Mouse (Mus musculus) neural tube, embryonic 13.5 days (tissue): ENCODE results near the gene Scgb1b15. TPM values are rescaled to one million over a fixed set of nuclear protein-coding genes. Genes with fewer than 3 reads are reported as not detected.
"Not testable (repeated sequence)": the region's sequence is repeated elsewhere in the genome, so short reads cannot be mapped to it uniquely, and the experiment has no call there.

ENCODE experiments used
- ATAC-seq: fragments of 200-750 bp; cut with Nextera tagmentation; 2 replicates; pipeline ENCODE4 v1.8.0; 2017; ENCODE audit warnings: low read depth, mild to moderate bottlenecking, moderate TSS enrichment, moderate library complexity
- H3K27ac ChIP-seq: fragments of 300-500 bp; sonication (generic); replicated peaks from 2 replicates; pipeline ENCODE4 v1.5.1; 2015; ENCODE audit warnings: moderate library complexity, mild to moderate bottlenecking, inconsistent platforms
- H3K27me3 ChIP-seq: fragments of 300-500 bp; sonication (generic); 2 replicates; pipeline ENCODE4 v1.6.1; 2015; ENCODE audit warnings: mild to moderate bottlenecking, inconsistent platforms
- H3K36me3 ChIP-seq: fragments of 300-500 bp; sonication (generic); 2 replicates; pipeline ENCODE4 v1.6.1; 2015; ENCODE audit warnings: mild to moderate bottlenecking, inconsistent platforms
- H3K4me1 ChIP-seq: fragments of 300-500 bp; sonication (generic); replicated peaks from 2 replicates; pipeline ENCODE4 v1.6.1; 2015; ENCODE audit warnings: inconsistent platforms
- H3K4me2 ChIP-seq: fragments of 300-500 bp; sonication (generic); 2 replicates; pipeline ENCODE4 v1.6.1; 2015; ENCODE audit warnings: inconsistent platforms, mild to moderate bottlenecking, moderate library complexity
- H3K4me3 ChIP-seq: fragments of 300-500 bp; sonication (generic); 2 replicates; pipeline ENCODE4 v1.5.1; 2015; ENCODE audit warnings: mild to moderate bottlenecking, inconsistent platforms
- H3K9ac ChIP-seq: fragments of 300-500 bp; sonication (generic); 2 replicates; pipeline ENCODE4 v1.6.1; 2015; ENCODE audit warnings: moderate library complexity, mild to moderate bottlenecking, inconsistent platforms
- H3K9me3 ChIP-seq: fragments of 300-500 bp; sonication (generic); 2 replicates; pipeline ENCODE4 v1.6.1; 2016; ENCODE audit warnings: inconsistent platforms
- polyA plus RNA-seq: library from polyadenylated mRNA; unstranded; fragments of >200 nt; fragmentation: Nextera tagmentation; extraction: Ambion mirVana; gene quantifications from 2 replicates; pipeline ENCODE4 v1.2.1, GENCODE M21; 2015

Gene Scgb1b15
- not detected in 2 replicates for polyA plus RNA-seq

DNA sequence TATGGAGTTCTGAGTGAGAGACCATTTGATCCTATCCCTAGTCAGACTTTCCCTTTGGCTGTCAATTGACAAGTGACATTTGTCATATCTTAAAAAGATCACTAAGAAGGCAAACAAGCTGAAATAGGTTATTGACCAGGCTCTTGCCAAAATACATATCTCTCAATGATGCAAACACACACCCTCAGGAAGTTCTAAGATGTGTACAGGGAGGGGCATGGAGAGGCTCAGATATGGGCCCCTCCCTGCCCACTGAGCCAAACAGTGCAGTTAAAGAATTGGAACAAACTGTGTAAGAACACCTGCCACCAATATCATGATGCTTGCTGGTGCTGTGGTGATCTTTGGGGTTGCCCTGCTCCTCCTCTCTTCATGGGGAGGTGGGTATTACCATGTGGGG lies at the start of gene Scgb1b15:
Gene Scgb1b15 (plus strand): TSS at position 301 of the 400 bp plus-strand sequence.
- not testable (repeated sequence) for H3K36me3 ChIP-seq, H3K27me3 ChIP-seq, H3K4me2 ChIP-seq, H3K4me1 ChIP-seq, ATAC-seq, H3K9me3 ChIP-seq, H3K4me3 ChIP-seq, H3K9ac ChIP-seq, H3K27ac ChIP-seq

GRCm38 (mm10) chr7:32829562-32829961 lies 6.8 kb upstream of the Scgb1b15 start, which contains the start of gene Scgb2b15:
Gene Scgb2b15 (minus strand): TSS chr7:32829662.
- not testable (repeated sequence) for H3K4me2 ChIP-seq, H3K4me3 ChIP-seq, H3K9me3 ChIP-seq, ATAC-seq, H3K27me3 ChIP-seq, H3K27ac ChIP-seq, H3K9ac ChIP-seq, H3K4me1 ChIP-seq, H3K36me3 ChIP-seq

Other genes with a start within 250 kb of the Scgb1b15 start
- gene Scgb2b15, start 6.9 kb upstream of the Scgb1b15 start, polyA plus RNA-seq: not detected in 2 replicates
- not detected in 2 replicates for gene Scgb2b17, start 220.0 kb downstream of the Scgb1b15 start, polyA plus RNA-seq
- gene Scgb1b17, start 226.9 kb downstream of the Scgb1b15 start, polyA plus RNA-seq: not detected in 2 replicates